17 mouse cellular contexts compared by ENCODE assay signal in genomic region chr11:11815737-11816136, GRCm38 (mm10). TPM values are rescaled to one million over a fixed set of nuclear protein-coding genes. Genes with fewer than 3 reads are reported as not detected.
A peak's percentile ranks its signal among the peaks of the same experiment; 100 is the strongest.
DNase-seq lines count a peak whose midpoint lies in the region; ATAC-seq and TF ChIP-seq lines count a peak whose summit lies in the region.
"Had no signal": no experiment of that assay in that cellular context is flagged by ENCODE, and none has a peak within 500 bp of the region (broad histone marks: within the 10 kb centered on the region; RNA-seq: fewer than 3 reads in every experiment).

No protein-coding gene starts in this region.

- H3K9me3 ChIP-seq in heart, embryonic 12.5 days (replicated peaks): no peaks in the 10 kb centered on the region
- no peaks in the 10 kb centered on the region for H3K9me3 ChIP-seq in G1E (replicated peaks)
- H3K9me3 ChIP-seq in liver, embryonic 14.5 days (ENCODE audit: control insufficient read depth, low read length): no peaks in the 10 kb centered on the region
- H3K9me3 ChIP-seq: embryonic facial prominence, embryonic 12.5 days; forebrain, embryonic 12.5 days; kidney, embryonic 15.5 days had no signal

- H3K4me3 ChIP-seq in heart, embryonic 12.5 days: no peak overlapping the region
- H3K4me3 ChIP-seq in heart, adult 2 months: no peak overlapping the region
- no peak overlapping the region; the same call in 1 of the 2 replicates for H3K4me3 ChIP-seq in G1E (ENCODE audit: low read depth, low read length)
- peak overlapping the region; percentile 8 to 43 for H3K4me3 ChIP-seq in liver, embryonic 14.5 days (ENCODE audit: insufficient read depth in 1 of 2, low read depth in 2 of 2, low read length in 2 of 2)
- H3K4me3 ChIP-seq: embryonic facial prominence, embryonic 12.5 days; forebrain, embryonic 12.5 days; kidney, embryonic 15.5 days had no signal

- no peaks in the 10 kb centered on the region for H3K36me3 ChIP-seq in heart, embryonic 12.5 days
- H3K36me3 ChIP-seq in heart, adult 2 months (ENCODE audit: control insufficient read depth, insufficient read depth, low read length): no peaks in the 10 kb centered on the region
- H3K36me3 ChIP-seq in G1E (replicated peaks): no peaks in the 10 kb centered on the region
- H3K36me3 ChIP-seq in liver, embryonic 14.5 days (replicated peaks; ENCODE audit: control insufficient read depth, insufficient read depth, low read depth): no peaks in the 10 kb centered on the region
- H3K36me3 ChIP-seq: embryonic facial prominence, embryonic 12.5 days; forebrain, embryonic 12.5 days; kidney, embryonic 15.5 days had no signal

- peak overlapping the region; percentile 88 for H3K27ac ChIP-seq in heart, embryonic 12.5 days (ENCODE audit: poor library complexity, severe bottlenecking)
- H3K27ac ChIP-seq in heart, adult 2 months: no peak overlapping the region
- peak overlapping the region; percentile 93 for H3K27ac ChIP-seq in liver, embryonic 14.5 days
- H3K27ac ChIP-seq: embryonic facial prominence, embryonic 12.5 days; forebrain, embryonic 12.5 days; kidney, embryonic 15.5 days had no signal

- ATAC-seq in heart, embryonic 12.5 days (ENCODE audit: insufficient number of reproducible peaks, low FRiP score): peak; percentile 88
- peak; percentile 85 for ATAC-seq in G1E (ENCODE audit: extremely low read depth, insufficient number of reproducible peaks, low FRiP score, poor library complexity, severe bottlenecking)
- peak; percentile 73 for ATAC-seq in erythroblast, adult 5-6 weeks (replicated peaks; ENCODE audit: low FRiP score, poor library complexity, severe bottlenecking)
- ATAC-seq in liver, embryonic 14.5 days (ENCODE audit: insufficient read depth): peak; percentile 90
- ATAC-seq: hindbrain, embryonic 16.5 days had no signal

- intact Hi-C loops in heart, adult 2 months (cut with DNase I): no loop called here
- intact Hi-C loops in left cerebral cortex, postnatal 10 days (cut with DNase I): loop anchor here (2.0 kb wide), 1 partner anchor 543 kb away; no protein-coding TSS in a partner anchor

- DNase-seq in heart, adult 2 months: no peak
- DNase-seq in G1E (ENCODE audit: low spot score): peak; percentile 44
- DNase-seq in liver, embryonic 14.5 days (ENCODE audit: low read depth in 3 of 3, low spot score in 3 of 3): peak; percentile 71 to 78 (median 76)
- no peak for DNase-seq in right cerebral cortex, postnatal 25 days
- no peak for DNase-seq in frontal cortex, postnatal 10 days (ENCODE audit: low spot score in 2 of 2)
- DNase-seq in left cerebral cortex, postnatal 10 days (ENCODE audit: extremely low spot score in 1 of 2, low spot score in 2 of 2): no peak
- DNase-seq: cerebellum, adult 11-12 months; lung, adult 18-20 months; lung, postnatal 36 days; midbrain, embryonic 14.5 days; thymus, postnatal 4 days had no signal

- TF ChIP-seq POLR2A in heart, adult 2 months (IDR thresholded peaks at IDR 0.05; ENCODE audit: insufficient read depth, low read depth, low read length): no peak

- WGBS in heart, embryonic 12.5 days: 16% methylated on average over 3 of the region's 3 CpGs
- 67% methylated on average over 3 of the region's 3 CpGs for WGBS in heart, adult 2 months
- 17% methylated on average over 3 of the region's 3 CpGs for WGBS in liver, embryonic 14.5 days (ENCODE audit: insufficient replicate concordance)

- H3K27me3 ChIP-seq in heart, embryonic 12.5 days (replicated peaks): no peaks in the 10 kb centered on the region
- H3K27me3 ChIP-seq in heart, adult 2 months (ENCODE audit: control insufficient read depth, insufficient read depth, low read length): no peaks in the 10 kb centered on the region
- H3K27me3 ChIP-seq in G1E (ENCODE audit: insufficient read depth, low read length): no peaks in the 10 kb centered on the region; the same call in 1 of the 2 replicates
- no peaks in the 10 kb centered on the region for H3K27me3 ChIP-seq in liver, embryonic 14.5 days (ENCODE audit: control insufficient read depth, insufficient read depth, low read length)
- H3K27me3 ChIP-seq: embryonic facial prominence, embryonic 12.5 days; kidney, embryonic 15.5 days had no signal

- no peak overlapping the region for H3K9ac ChIP-seq in heart, embryonic 12.5 days
- no peak overlapping the region for H3K9ac ChIP-seq in heart, adult 2 months (ENCODE audit: low read depth, low read length)
- H3K9ac ChIP-seq in liver, embryonic 14.5 days (replicated peaks): peak overlapping the region; percentile 58
- H3K9ac ChIP-seq: embryonic facial prominence, embryonic 12.5 days; forebrain, embryonic 12.5 days; kidney, embryonic 15.5 days had no signal

- TF ChIP-seq CTCF in heart, adult 2 months (IDR thresholded peaks at IDR 0.05): no peak
- TF ChIP-seq CTCF in G1E (IDR thresholded peaks at IDR 0.05; ENCODE audit: low read depth, low read length): no peak
- no peak for TF ChIP-seq CTCF in liver, embryonic 14.5 days (IDR thresholded peaks at IDR 0.05; ENCODE audit: low read depth)

- peak overlapping the region; percentile 24 for H3K4me2 ChIP-seq in heart, embryonic 12.5 days
- H3K4me2 ChIP-seq in liver, embryonic 14.5 days (ENCODE audit: low read depth): peak overlapping the region; percentile 61
- H3K4me2 ChIP-seq: embryonic facial prominence, embryonic 12.5 days; forebrain, embryonic 12.5 days; kidney, embryonic 15.5 days had no signal

- no peaks in the 10 kb centered on the region for H3K79me2 ChIP-seq in heart, adult 2 months (replicated peaks; ENCODE audit: control insufficient read depth, insufficient read depth, low read length)

- H3K4me1 ChIP-seq in heart, embryonic 12.5 days (replicated peaks): peaks cover 26% of the 10 kb centered on the region
- H3K4me1 ChIP-seq in heart, adult 2 months (ENCODE audit: control insufficient read depth, insufficient read depth, low read length): peaks cover 2% of the 10 kb centered on the region; the same call in 1 of the 2 replicates
- peaks cover 48% of the 10 kb centered on the region for H3K4me1 ChIP-seq in G1E (ENCODE audit: insufficient read depth, low read depth, low read length)
- peaks cover 43 to 47% of the 10 kb centered on the region in 2 experiments for H3K4me1 ChIP-seq in liver, embryonic 14.5 days (replicated peaks; ENCODE audit: control insufficient read depth in 2 of 2, insufficient read depth in 2 of 2, low read length in 1 of 2)

- no peak for TF ChIP-seq EP300 in heart, adult 2 months (IDR thresholded peaks at IDR 0.05; ENCODE audit: insufficient read depth, low read depth, low read length)
- TF ChIP-seq EP300 in liver, embryonic 14.5 days (IDR thresholded peaks at IDR 0.05; ENCODE audit: low read depth): peak; percentile 95

RNA-seq across cellular contexts. Expression of gene Fignl1, which starts 7.0 kb away (rescaled TPM):
- polyA plus RNA-seq in heart, embryonic 12.5 days (2016; fragmentation: Nextera tagmentation; extraction: Ambion mirVana): 76.7 and 77.8 TPM in 2 replicates
- total RNA-seq in heart, adult 2 months (2021): under 1 TPM; 0.21 to 0.30 TPM
- polyA plus RNA-seq in heart, adult 2 months (2012; rRNA removed): 0.15 and 1.2 TPM in 2 replicates
- total RNA-seq in G1E (2014; fragmentation: Nextera tagmentation) (97.4 and 139 TPM in 2 replicates), G1E (2017) (103 and 120 TPM in 2 replicates)
- 1.8 and 3.6 TPM in 2 replicates for polyA plus RNA-seq in G1E (2012)
- total RNA-seq in erythroblast, adult 5-6 weeks (2015; ENCODE audit: low replicate concordance): 35.9 and 36.6 TPM in 2 replicates
- 34.0 and 40.8 TPM in 2 replicates for total RNA-seq in erythroblast, adult 5-6 weeks (2017; ENCODE audit: low replicate concordance)
- polyA plus RNA-seq in liver, embryonic 14.5 days (2012; rRNA removed): 23.2 and 32.2 TPM in 2 replicates
- 102 and 110 TPM in 2 replicates for polyA plus RNA-seq in liver, embryonic 14.5 days (2014; fragmentation: Nextera tagmentation; extraction: Ambion mirVana)
- 1 to 10 TPM; 1.8 to 1.9 TPM for total RNA-seq in left cerebral cortex, postnatal 10 days (2021)

Comparison
In these comparisons a context has a peak if more than half of its experiments do, and no peak if none do; other contexts are left out.
1. H3K4me3 ChIP-seq: peak in liver, embryonic 14.5 days (2 of 2); none in heart, embryonic 12.5 days (single experiment), heart, adult 2 months (single experiment) and G1E (single experiment).
2. DNase-seq: peak in G1E (single experiment) and liver, embryonic 14.5 days (3 of 3); none in heart, adult 2 months (0 of 2), right cerebral cortex, postnatal 25 days (single experiment), frontal cortex, postnatal 10 days (0 of 2) and left cerebral cortex, postnatal 10 days (0 of 2).
3. RNA of gene Fignl1, which starts 7.0 kb away (total RNA-seq): 97.4 to 139 TPM in G1E and 34.0 to 40.8 TPM in erythroblast, adult 5-6 weeks; 1.8 to 1.9 TPM in left cerebral cortex, postnatal 10 days and 0.21 to 0.30 TPM in heart, adult 2 months; every median in the first group is over 10 times any median in the second.
4. Peak in every context shown above with its lines, with median percentiles within 50 percentile points of each other: ATAC-seq.